Mouse (Mus musculus) erythroblast, embryonic 14.5 days (primary cell): ENCODE results near the gene Mllt10. TPM values are rescaled to one million over a fixed set of nuclear protein-coding genes. Genes with fewer than 3 reads are reported as not detected.

Experiments
- H3K27me3 ChIP-seq: 2 replicates; pipeline ENCODE4 v1.6.1; 2012; ENCODE audit warnings: inconsistent platforms; ENCODE audit not compliant: control insufficient read depth
- H3K36me3 ChIP-seq: 2 replicates; pipeline ENCODE4 v1.6.1; 2012; ENCODE audit warnings: mild to moderate bottlenecking, inconsistent platforms; ENCODE audit not compliant: control insufficient read depth
- H3K4me1 ChIP-seq: 2 replicates; pipeline ENCODE4 v1.6.1; 2012; ENCODE audit warnings: inconsistent platforms; ENCODE audit not compliant: control insufficient read depth
- H3K4me3 ChIP-seq: replicated peaks from 2 replicates; pipeline ENCODE3; 2012; ENCODE audit warnings: moderate library complexity, mild to moderate bottlenecking, inconsistent platforms
- H3K9me3 ChIP-seq: 2 replicates; pipeline ENCODE4 v1.6.1; 2012; ENCODE audit warnings: low read length, inconsistent platforms, mixed read lengths; ENCODE audit not compliant: control insufficient read depth
- GATA1 ChIP-seq: IDR thresholded peaks from 2 replicates; pipeline ENCODE4 v1.6.1; 2012; ENCODE audit warnings: low read length, inconsistent platforms, mixed read lengths
- TAL1 ChIP-seq: IDR thresholded peaks from 3 replicates; pipeline ENCODE4 v1.6.1; 2012; ENCODE audit warnings: low read length, inconsistent platforms, mixed read lengths
- polyA plus RNA-seq: library from polyadenylated mRNA; stranded (reverse); fragments of >175 nt; gene quantifications from 2 replicates; pipeline ENCODE4 v1.2.3, GENCODE M21; 2012

The Mllt10 gene
- polyA plus RNA-seq, 1 experiment = 1.3 TPM

- TF ChIP-seq GATA1 = no peak
- TF ChIP-seq TAL1 = no peak
- Histone ChIP-seq H3K4me1 (no peaks in the 10 kb centered on the region), H3K4me3 (no peak overlapping the region), H3K27me3 (peaks cover 98% of the 10 kb centered on the region), H3K36me3 (no peaks in the 10 kb centered on the region), H3K9me3 (no peaks in the 10 kb centered on the region)
Measured at GRCm38 (mm10) chr2:18040347-18041160, 14.5 kb upstream of the Mllt10 start.

GRCm38 (mm10) chr2:18041199-18041885 is 13.7 kb upstream of the Mllt10 start:
- Histone ChIP-seq H3K4me1 (peaks cover under 1% of the 10 kb centered on the region), H3K9me3 (no peaks in the 10 kb centered on the region; the same call in 1 of the 2 replicates), H3K36me3 (no peaks in the 10 kb centered on the region), H3K27me3 (peaks cover 98% of the 10 kb centered on the region), H3K4me3 (no peak overlapping the region)
- TF ChIP-seq GATA1 (no peak), TAL1 (no peak)

DNA sequence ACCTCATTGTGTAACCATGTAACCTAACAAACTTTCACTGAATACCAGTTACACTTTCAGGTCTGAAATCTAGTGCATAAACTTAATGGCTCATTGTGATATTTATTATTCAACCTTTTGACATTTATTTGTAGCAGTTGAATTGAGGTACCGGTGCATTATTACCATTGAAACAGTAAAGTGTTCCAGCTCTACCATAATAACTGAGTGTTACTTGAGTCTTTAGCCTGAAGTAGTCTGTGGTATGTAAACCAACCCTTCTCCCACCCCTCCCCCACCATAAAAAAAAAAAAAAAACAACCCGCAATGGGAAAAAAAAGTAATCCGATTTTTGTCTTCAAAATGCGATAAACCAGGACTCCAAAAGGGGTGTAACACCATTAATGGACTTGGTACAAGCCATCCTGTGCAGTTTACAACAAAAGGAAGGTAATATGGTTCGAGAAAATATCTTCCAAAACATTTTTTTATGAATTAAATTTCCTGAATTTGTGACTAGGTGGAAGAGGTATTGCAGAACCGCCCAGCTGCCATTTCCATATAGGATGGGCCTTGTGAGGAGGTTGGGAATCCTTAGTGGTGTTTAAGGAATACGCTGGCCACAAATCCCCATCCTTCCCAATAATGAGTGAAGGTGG is 9.8 kb upstream of the Mllt10 start:
- H3K4me3 ChIP-seq = no peak overlapping the region
- peaks cover 100% of the 10 kb centered on the region for H3K27me3 ChIP-seq
- TF ChIP-seq TAL1 = no peak
- no peak for TF ChIP-seq GATA1
- H3K4me1 ChIP-seq = peaks cover 26% of the 10 kb centered on the region
- peaks cover 10% of the 10 kb centered on the region for H3K9me3 ChIP-seq
- H3K36me3 ChIP-seq = no peaks in the 10 kb centered on the region

GRCm38 (mm10) chr2:18045781-18046181 is 9.3 kb upstream of the Mllt10 start:
- no peak for TF ChIP-seq TAL1
- Histone ChIP-seq H3K9me3 (peaks cover 10% of the 10 kb centered on the region), H3K36me3 (no peaks in the 10 kb centered on the region), H3K27me3 (peaks cover 100% of the 10 kb centered on the region), H3K4me3 (no peak overlapping the region), H3K4me1 (peaks cover 28% of the 10 kb centered on the region)

DNA sequence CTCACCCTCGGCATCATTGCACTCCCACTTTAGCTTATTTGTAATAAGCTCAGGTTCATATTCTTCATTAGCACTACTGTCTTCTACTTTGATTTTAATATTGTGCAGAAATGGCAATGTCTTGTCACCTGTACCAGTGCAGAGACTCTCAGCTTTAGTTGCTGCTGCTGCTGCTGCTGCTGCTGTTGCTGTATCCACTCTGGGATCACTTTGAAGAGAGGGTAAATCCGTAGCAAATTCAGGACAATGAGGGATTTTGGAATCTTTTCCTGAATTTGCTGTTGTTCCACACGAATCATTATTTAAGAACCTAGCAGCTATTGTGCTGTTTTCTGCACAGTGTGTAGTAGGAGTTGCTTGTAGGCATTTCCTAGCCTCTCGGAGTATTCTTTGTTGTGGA is 8.9 kb upstream of the Mllt10 start:
- H3K27me3 ChIP-seq = peaks cover 100% of the 10 kb centered on the region
- peak overlapping the region; percentile 69 for H3K4me3 ChIP-seq
- peaks cover 28% of the 10 kb centered on the region for H3K4me1 ChIP-seq
- TF ChIP-seq TAL1 (no peak), GATA1 (no peak)
- H3K9me3 ChIP-seq = peaks cover 10% of the 10 kb centered on the region
- H3K36me3 ChIP-seq = no peaks in the 10 kb centered on the region

GRCm38 (mm10) chr2:18046758-18047645 is 8.0 kb upstream of the Mllt10 start:
- no peak for TF ChIP-seq GATA1
- no peak for TF ChIP-seq TAL1
- H3K4me1 ChIP-seq = peaks cover 28% of the 10 kb centered on the region
- H3K27me3 ChIP-seq = peaks cover 100% of the 10 kb centered on the region
- peaks cover 10% of the 10 kb centered on the region for H3K9me3 ChIP-seq
- peak overlapping the region; percentile 69 for H3K4me3 ChIP-seq
- no peaks in the 10 kb centered on the region for H3K36me3 ChIP-seq

- peak overlapping the region; percentile 69 for H3K4me3 ChIP-seq
- peaks cover 100% of the 10 kb centered on the region for H3K27me3 ChIP-seq
- peaks cover 28% of the 10 kb centered on the region for H3K4me1 ChIP-seq
- TF ChIP-seq TAL1 (no peak), GATA1 (no peak)
- peaks cover 10% of the 10 kb centered on the region for H3K9me3 ChIP-seq
- no peaks in the 10 kb centered on the region for H3K36me3 ChIP-seq
Measured at GRCm38 (mm10) chr2:18047646-18048452, 7.2 kb upstream of the Mllt10 start.

DNA sequence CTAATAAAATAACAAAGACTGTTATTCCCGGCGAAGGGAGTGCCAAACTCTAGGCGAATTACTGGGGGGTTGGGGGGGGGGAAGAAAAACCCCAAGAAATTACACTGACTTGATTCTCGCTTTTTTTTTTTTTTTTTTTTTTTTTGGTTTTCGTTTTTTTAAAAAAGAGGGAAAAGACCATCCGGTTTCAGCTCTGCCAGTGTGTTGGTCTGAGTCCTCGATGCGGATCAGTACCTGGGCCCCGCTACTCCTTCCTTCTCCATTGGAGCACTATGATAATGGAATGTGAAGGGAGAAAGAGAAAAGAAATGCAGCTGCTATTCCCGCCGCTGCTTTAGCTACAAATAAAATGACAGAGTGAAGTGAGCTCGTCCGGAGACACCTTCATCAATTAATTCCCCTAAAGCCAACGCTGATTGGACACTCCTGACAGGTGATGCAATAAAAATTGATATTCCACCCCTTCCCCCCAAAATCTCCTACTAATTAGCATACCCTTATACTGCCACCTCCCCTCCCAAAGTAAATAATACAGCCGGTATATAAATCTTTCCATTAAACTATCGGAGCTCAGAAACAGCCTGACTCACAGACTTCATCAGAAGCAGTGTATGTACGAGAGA is 6.5 kb upstream of the Mllt10 start, which contains the start of gene Skida1:
Gene Skida1, minus strand, starts transcription at position 599 of the 623 bp plus-strand sequence.
- peaks cover 100% of the 10 kb centered on the region for H3K27me3 ChIP-seq
- TF ChIP-seq TAL1 = no peak
- no peak for TF ChIP-seq GATA1
- H3K4me3 ChIP-seq = peak within 1 kb of the TSS; percentile 69
- H3K36me3 ChIP-seq = no peaks in the 10 kb centered on the region
- H3K9me3 ChIP-seq = peaks cover 10% of the 10 kb centered on the region
- H3K4me1 ChIP-seq = peaks cover 28% of the 10 kb centered on the region
